Mouse (Mus musculus): ENCODE results near the gene Gm42669.

Gene Gm42669

GRCm38 (mm10) chr5:107518602-107519001 lies 11.2 kb downstream of the Gm42669 start:
- no peak for DNase-seq (ENCODE audit: extremely low read depth, insufficient read length, low spot score)

- DNase-seq (ENCODE audit: extremely low read depth, insufficient read length, low spot score), result no peak
Measured at GRCm38 (mm10) chr5:107521386-107521785, 14.0 kb downstream of the Gm42669 start.

- no peak for DNase-seq (ENCODE audit: extremely low read depth, insufficient read length, low spot score)
Measured at GRCm38 (mm10) chr5:107521897-107522296, 14.5 kb downstream of the Gm42669 start.

GRCm38 (mm10) chr5:107524281-107524680 lies 16.9 kb downstream of the Gm42669 start:
- no peak for DNase-seq (ENCODE audit: extremely low read depth, insufficient read length, low spot score)

GRCm38 (mm10) chr5:107528856-107529255 lies 21.4 kb downstream of the Gm42669 start:
- no peak for DNase-seq (ENCODE audit: extremely low read depth, insufficient read length, low spot score)

GRCm38 (mm10) chr5:107533590-107533989 lies 26.2 kb downstream of the Gm42669 start:
- no peak for DNase-seq (ENCODE audit: extremely low read depth, insufficient read length, low spot score)

GRCm38 (mm10) chr5:107534581-107534980 lies 27.2 kb downstream of the Gm42669 start, which contains the start of gene 1700028K03Rik:
TSS of gene 1700028K03Rik (plus strand) at chr5:107534709.
- no peak for DNase-seq (ENCODE audit: extremely low read depth, insufficient read length, low spot score)

- DNase-seq (ENCODE audit: extremely low read depth, insufficient read length, low spot score), result no peak
Measured at GRCm38 (mm10) chr5:107541696-107542095, 34.3 kb downstream of the Gm42669 start.

GRCm38 (mm10) chr5:107545927-107546326 lies 38.5 kb downstream of the Gm42669 start:
- DNase-seq (ENCODE audit: extremely low read depth, insufficient read length, low spot score), result no peak

GRCm38 (mm10) chr5:107547955-107548354 lies 40.5 kb downstream of the Gm42669 start:
- DNase-seq (ENCODE audit: extremely low read depth, insufficient read length, low spot score), result no peak

GRCm38 (mm10) chr5:107548444-107548843 lies 41.0 kb downstream of the Gm42669 start:
- DNase-seq (ENCODE audit: extremely low read depth, insufficient read length, low spot score), result no peak

- DNase-seq (ENCODE audit: extremely low read depth, insufficient read length, low spot score), result no peak
Measured at GRCm38 (mm10) chr5:107554336-107554735, 46.9 kb downstream of the Gm42669 start.

GRCm38 (mm10) chr5:107556969-107557368 lies 49.5 kb downstream of the Gm42669 start:
- no peak for DNase-seq (ENCODE audit: extremely low read depth, insufficient read length, low spot score)

GRCm38 (mm10) chr5:107569148-107569547 lies 61.7 kb downstream of the Gm42669 start:
- no peak for DNase-seq (ENCODE audit: extremely low read depth, insufficient read length, low spot score)

GRCm38 (mm10) chr5:107597301-107598077 lies 90.1 kb downstream of the Gm42669 start, which contains the start of the genes Rpap2 and Glmn:
TSS of gene Rpap2 (plus strand) at chr5:107597373.
TSS of gene Glmn (minus strand) at chr5:107597888.
- DNase-seq (ENCODE audit: extremely low read depth, insufficient read length, low spot score), result peak; percentile 86

- no peak for DNase-seq (ENCODE audit: extremely low read depth, insufficient read length, low spot score)
Measured at GRCm38 (mm10) chr5:107598380-107598779, 91.0 kb downstream of the Gm42669 start.

GRCm38 (mm10) chr5:107611224-107611623 lies 103.8 kb downstream of the Gm42669 start:
- no peak for DNase-seq (ENCODE audit: extremely low read depth, insufficient read length, low spot score)

GRCm38 (mm10) chr5:107617986-107618385 lies 110.6 kb downstream of the Gm42669 start:
- DNase-seq (ENCODE audit: extremely low read depth, insufficient read length, low spot score), result no peak

GRCm38 (mm10) chr5:107621327-107621726 lies 113.9 kb downstream of the Gm42669 start:
- no peak for DNase-seq (ENCODE audit: extremely low read depth, insufficient read length, low spot score)
